Mouse (Mus musculus): ENCODE measurements around the gene Aifm1.

The Aifm1 gene

DNA sequence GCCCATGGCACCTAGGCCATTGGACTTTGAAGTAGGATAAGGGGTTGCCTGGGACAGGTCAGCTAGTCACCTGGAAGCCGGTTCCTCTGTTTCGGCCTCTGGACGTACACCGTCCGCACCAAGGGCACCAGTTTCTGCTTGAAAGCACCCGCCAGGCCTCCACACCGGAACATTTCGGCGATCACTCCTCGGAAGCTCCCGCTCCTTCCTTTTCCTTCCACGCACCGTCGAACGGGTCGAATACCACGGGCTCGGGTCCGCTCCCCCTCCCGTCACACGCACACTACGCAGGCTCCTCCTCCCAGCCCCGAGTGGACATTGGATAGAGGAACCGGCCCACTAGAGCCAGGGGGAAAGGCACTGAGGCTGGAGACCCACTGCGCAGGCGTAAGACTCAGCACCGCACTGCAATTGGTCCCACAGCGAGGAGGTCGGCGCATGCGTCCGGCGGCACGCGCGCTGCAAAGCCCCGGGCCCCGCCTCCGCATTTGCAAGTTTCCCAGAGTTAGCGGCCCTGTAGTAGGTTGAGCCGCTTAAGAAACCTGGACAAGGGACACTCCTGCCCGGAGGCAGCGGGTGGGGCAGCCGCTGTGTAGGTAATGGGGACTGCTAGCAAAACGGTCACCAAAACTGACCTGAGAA is at the start of gene Aifm1:
TSS of gene Aifm1 (minus strand) at position 398 of the 642 bp plus-strand sequence.
- DNase-seq (ENCODE audit: low spot score in 2 of 2), result peak; percentile 85 to 90

DNA sequence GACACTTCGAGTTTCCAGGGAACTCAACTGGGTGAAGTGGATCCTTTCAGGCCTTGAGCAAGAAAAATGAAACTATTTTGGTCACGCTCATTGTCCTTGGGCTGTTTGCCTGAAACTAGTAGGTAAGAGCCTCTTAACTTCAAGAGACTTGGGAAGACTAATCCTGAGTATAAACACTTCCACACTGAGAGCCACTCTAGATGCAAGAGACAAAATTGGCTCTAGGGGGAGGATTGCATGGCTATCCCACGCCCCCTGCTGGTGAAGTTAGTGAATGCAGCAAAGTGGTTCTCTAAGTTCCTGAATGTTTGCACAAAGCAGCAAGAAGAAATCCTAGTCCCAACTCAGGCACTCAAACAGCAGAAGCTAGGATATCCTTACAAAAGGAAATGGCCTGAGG is 18.8 kb upstream of the Aifm1 start:
- DNase-seq (ENCODE audit: low spot score in 2 of 2), result peak; percentile 49 to 50

DNA sequence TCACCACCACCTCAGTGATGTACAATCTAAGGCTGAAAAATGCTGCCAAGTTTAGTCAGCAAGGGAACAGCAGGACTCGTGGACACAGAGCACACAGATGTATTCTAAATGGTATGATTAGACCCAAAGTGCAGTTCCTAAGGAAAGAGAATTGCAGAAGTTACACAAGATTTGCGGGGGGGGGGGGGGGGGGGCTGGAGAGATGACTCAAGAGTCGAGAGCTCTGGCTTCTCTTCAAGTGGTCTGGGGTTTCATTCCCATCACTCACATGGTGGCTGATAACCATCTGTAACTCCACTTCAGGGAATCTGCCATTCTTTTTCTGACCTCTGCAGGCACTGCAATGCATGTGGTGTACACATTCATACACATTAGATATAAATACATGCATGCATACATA is 13.1 kb upstream of the Aifm1 start:
- DNase-seq (ENCODE audit: low spot score in 2 of 2), result no peak

DNA sequence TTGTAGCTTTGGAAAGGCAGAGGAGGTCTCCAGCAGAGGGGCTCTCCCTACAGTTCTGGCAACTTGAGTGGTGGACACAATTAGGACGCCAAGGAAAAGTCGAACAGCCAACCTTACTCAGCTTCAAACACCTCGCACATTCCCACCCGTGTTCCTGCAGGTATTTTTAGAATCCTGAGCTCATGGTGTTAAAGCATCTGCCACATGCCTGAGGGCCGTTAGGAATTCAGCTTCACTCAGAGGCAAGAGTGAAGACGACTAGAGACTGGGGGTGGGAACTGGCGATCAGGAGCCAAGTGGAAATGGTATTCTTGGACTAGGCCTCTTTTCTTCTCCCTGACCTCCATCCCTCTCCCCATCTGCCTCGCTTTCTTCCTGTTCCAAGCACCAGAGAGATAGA is 12.5 kb upstream of the Aifm1 start:
- peak; percentile 48 to 68 for DNase-seq (ENCODE audit: low spot score in 2 of 2)

DNA sequence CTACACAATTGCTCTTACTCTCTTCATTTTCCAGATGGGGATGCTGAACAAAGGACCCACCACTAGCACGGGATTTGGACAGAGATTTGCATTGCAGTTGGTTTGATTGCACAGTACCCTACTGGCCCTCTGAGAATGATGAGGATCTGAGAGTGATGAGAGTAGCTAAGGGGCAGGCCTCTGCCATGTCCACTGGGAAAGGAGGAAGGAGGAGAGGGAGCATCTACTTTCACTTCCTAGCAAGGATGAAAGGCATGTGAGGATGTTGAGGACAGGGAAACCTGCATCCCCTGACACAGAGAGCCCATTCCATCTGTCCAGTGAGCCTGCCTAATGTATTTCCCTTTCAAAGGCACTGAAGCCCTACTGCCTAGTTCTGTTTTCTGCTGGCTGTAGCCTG is 12.0 kb upstream of the Aifm1 start:
- no peak for DNase-seq (ENCODE audit: low spot score in 2 of 2)

DNA sequence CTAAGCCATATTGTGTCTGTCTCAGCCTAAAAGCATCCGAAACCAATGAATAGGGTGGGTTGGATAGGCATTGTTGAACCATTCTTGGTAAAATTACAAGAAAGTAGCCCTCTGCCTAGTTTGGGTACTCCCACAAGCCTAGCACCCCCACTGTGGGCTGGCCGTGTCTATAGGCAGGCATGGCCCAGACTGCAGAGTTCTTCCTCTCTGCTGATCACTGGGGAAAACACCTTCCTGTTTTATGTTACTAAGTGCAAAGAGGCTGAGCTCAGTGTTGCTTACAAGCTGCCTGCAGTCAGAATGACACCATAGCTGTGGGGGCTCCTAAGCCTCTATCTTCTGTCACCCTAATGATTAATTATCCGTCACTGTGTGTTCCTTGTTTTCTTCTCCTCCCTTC is 10.1 kb upstream of the Aifm1 start:
- DNase-seq (ENCODE audit: low spot score in 2 of 2), result no peak

DNA sequence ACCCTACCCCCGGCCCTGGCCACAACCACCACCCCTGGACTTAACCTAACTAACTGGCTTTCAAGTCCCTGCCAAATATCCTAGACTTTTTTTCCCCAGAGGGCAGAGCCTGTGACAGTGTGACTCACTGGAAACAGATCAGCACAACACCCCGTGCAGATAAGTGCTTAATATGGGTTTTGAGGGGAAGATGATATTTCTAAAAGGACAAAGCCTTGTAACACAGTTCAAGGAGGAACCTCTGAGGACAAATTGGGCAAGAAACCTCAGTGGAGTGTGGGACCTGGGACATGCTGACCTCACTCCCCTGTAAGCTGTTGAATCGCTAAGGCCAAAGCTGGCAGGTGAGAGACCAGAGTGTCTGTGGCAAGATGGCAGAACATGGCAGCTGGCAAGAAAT is 8.3 kb upstream of the Aifm1 start:
- no peak for DNase-seq (ENCODE audit: low spot score in 2 of 2)

DNA sequence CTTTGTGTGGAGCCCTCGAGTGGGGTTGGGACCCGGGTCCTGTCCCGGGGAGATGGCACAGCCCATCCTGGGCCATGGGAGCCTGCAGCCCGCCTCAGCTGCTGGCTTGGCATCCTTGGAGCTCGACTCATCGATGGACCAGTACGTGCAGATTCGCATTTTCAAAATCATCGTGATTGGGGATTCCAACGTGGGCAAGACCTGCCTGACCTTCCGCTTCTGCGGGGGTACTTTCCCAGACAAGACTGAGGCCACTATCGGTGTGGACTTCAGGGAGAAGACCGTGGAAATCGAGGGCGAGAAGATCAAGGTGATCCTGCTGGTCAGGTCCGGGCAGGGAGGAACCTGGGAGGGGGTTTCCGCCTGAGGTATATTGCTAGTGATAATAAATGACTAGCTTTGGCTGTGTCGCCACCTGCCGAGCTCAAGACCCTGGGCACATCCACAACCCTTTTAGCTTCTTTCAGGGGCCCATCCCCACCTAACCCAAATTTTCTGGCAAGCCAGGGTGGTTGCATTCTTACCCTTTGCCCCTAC is 6.3 kb upstream of the Aifm1 start:
- DNase-seq (ENCODE audit: low spot score in 2 of 2), result no peak

DNA sequence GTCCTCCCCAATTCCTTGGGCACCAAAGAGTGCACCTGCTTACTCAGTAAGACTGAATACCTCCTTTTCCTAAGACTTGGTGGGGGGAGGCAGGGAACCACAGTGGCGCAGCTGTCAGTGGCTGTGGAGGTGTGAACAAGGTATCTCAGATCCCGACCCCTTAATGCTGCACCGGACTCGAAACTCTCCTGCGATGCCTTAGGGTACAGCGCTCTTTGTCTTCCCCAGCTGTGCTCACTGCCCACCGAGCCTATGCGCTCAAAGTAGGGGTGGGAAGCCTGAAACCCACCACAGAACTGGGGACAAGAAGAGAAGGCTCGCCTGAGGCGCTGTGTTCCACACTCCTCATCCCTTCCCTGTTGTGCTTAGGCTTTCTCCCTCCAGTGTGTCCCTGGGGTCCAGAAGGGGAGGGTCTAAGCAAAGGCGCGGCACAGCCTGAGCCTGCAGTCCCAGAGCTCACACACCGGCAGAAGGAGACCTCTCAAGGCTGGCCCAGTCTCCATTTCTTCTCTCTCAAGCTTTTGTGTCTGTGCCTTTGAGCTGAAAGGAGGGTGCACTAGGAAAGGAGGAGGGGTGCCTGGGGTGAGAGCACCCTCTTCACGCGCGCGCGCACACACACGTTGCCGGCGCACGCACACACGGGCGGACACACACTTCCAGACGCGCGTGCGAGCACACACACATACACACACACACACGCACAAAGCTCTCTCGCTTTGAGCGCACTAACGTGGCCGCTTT is 5.6 kb upstream of the Aifm1 start, which contains the start of gene Rab33a:
TSS of gene Rab33a (plus strand) at position 478 of the 741 bp plus-strand sequence.
- DNase-seq (ENCODE audit: low spot score in 2 of 2), result peak; percentile 42 to 46

DNA sequence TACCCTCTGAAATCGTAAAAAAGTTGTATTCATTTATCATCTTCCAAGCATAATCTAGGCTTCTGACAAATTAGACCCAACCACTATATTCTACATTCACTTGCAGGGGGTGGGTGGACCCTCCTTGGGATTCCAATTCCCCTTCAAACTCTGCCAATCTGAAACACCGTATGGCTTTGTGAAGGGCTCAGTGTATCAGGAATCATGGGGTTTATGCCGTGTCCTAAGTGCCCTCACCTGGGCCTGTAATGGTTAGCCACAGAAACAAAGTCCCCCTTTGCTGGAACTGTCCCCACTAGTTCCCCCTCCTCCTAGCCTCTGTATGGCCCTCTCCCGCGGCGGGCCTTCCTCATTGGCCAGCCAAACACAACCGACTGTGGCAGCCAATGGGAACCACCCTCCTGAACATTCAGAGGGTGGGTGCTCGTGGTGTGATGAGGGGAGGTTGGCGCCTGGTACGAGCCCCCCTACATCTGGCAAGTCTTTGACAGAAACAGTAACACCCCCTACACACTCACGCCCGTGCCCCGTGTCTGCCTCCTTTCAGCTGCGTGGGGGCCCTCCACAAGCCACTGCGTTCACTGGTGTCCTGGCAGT is 4.9 kb upstream of the Aifm1 start:
- peak; percentile 39 to 45 for DNase-seq (ENCODE audit: low spot score in 2 of 2)

DNA sequence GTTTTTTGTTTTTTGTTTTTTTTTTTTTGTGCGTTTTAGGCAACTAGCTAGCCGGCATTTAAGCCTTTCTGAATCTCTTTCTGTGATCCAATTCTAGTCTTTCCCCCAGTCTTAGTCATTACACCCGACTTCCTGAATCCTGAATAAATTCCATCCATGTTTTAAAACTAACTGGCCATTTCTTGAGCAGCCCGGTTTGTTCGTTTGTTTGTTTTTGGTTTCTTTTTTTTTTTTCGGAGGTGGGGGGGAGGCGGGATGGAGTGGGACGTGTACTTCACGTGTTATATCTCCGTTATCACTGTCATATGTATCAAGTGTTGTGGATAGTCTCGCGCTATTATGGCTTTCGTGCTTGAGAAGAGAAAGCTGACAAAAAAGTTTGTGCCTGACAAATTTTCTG is 461 bp upstream of the Aifm1 start:
- DNase-seq (ENCODE audit: low spot score in 2 of 2), result no peak

DNA sequence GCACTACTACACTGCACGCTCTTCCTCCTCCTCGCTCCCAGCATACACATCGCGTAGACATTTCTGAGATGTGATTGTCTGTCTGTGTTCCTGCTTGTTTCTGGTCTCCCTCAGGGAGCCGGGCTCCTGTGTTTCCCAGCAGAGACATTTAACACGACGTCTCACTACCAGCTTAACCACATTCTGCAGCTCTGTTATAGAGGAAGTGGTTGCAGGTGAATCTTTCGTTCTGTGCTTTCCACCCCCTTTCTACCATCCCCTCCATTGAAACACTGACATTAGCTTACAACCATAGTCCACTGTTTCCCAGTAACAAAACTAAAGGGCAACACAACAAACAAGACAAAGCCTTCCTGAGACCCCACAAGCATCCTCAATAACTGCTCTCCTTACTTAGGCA is 19.6 kb downstream of the Aifm1 start:
- DNase-seq (ENCODE audit: low spot score in 2 of 2), result no peak

DNA sequence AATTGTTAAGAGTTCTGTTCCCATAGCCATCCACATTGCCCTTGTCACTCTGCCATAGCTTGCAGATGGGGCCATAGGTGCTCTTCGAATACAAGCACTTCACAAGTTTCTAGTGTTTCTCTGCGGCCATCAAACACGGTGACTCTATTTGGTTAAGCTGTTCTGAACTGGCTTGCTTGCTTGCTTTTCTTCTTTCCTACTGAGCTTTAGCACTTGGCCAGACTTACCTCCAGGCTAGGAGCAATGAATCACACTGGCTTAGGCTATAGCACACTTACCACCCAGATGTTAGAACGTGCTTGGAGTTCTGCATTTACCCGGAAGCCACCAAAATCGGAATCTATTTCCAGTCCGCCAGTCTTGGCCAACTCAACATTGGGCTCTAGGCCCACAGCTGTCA is 31.7 kb downstream of the Aifm1 start:
- DNase-seq (ENCODE audit: low spot score in 2 of 2), result no peak

DNA sequence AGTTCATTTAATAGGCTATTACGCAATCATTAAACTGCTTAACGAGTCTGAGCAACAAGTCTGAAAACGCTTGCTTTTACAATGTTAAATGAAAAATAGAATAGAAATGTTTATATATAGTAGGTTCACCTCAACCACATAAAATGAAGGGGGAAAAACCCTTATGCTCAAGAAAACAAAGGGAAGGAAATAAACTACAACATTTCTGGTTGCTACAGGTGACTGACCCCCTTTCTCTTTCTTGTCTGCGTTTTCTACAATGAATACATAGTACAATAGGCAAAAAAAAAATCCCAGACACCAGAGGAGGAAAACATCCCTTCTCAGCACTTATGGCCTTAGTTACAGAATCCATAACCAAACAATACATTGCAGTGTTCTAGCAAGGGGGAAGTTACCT is 32.3 kb downstream of the Aifm1 start:
- DNase-seq (ENCODE audit: low spot score in 2 of 2), result no peak

DNA sequence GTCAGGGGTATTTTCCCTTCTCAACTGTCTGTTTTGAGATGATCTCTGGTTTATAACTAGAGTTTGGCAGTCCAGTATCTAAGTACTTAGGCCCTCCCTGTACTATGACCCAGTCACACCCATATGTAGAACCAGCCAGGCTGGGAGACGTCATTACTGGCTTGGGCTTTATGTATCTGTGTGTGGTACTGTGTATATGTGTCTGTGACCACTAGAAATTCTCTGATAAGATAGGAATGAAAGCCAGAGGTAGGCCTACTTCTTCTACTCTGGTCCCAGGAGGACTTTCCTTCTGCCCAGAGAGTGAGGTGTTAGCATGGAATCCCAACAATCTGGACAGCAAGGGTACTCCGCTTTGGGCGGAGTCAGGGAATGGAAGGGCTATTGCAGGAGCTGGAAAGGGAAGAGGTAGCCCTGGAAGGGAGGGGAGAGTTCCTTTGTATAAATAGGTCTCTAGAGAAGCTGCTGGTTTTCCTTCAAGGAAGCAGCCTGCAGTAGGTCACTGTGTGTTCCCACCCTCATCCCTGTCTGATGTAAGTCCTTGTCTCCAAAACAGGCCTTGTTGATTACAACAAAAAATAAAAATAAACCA is 45.9 kb downstream of the Aifm1 start:
- no peak for DNase-seq (ENCODE audit: low spot score in 2 of 2)

DNA sequence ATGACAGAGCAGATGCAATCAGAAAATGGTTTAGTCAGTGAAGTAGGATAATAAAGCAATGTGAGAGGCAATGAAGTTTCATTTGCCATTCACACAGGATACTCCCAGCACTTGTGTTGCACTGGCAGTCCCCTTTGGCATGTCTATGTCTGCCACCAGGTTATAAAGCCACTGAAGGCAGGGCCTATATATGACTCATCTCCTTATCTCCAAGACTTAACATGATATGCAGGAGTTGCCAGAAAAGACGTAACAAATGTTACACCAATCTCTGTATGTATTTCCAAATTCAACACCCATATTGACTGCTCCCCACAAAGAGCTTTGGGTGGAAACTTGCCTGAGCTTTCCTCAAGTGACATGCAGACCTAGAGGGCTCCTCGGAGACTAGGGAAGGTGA is 47.2 kb downstream of the Aifm1 start:
- no peak for DNase-seq (ENCODE audit: low spot score in 2 of 2)

DNA sequence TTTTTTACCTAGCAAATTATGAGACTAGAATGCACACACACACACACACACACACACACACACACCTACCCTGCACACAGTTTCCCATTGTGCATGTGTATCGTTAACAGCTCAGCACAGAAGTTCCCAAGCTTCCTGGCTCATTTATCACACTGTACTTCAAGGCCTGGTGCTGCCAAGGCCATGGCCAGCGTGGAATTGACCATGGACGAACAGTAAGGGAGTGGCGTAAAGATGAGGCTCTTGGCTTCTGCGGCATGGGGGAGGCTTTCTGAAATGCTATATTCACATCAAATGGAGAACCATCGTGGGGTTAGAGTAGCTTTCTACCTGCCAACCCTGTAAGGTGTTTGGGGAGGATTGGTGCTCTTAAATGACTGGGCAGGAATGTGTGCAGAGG is 48.9 kb downstream of the Aifm1 start:
- DNase-seq (ENCODE audit: low spot score in 2 of 2), result no peak

DNA sequence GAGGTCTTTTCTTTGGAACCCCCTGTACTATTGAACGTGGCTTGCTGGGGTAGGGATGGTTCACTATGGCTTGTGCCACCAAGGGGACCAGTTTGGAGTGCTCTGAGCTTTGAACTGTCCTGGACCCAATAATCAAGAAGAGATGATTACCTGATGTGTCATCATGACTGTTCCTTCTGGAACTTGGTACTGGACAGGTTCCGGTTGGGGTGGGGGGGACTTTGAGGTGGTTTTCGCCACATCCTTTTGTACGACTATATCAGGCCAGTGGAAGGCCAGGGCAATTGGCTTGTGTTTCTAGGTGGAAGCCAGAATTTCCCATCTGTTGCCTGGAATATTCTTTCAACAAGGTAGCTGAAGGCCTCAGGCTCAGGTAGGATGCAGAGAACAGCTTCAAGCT is 49.7 kb downstream of the Aifm1 start:
- no peak for DNase-seq (ENCODE audit: low spot score in 2 of 2)

DNA sequence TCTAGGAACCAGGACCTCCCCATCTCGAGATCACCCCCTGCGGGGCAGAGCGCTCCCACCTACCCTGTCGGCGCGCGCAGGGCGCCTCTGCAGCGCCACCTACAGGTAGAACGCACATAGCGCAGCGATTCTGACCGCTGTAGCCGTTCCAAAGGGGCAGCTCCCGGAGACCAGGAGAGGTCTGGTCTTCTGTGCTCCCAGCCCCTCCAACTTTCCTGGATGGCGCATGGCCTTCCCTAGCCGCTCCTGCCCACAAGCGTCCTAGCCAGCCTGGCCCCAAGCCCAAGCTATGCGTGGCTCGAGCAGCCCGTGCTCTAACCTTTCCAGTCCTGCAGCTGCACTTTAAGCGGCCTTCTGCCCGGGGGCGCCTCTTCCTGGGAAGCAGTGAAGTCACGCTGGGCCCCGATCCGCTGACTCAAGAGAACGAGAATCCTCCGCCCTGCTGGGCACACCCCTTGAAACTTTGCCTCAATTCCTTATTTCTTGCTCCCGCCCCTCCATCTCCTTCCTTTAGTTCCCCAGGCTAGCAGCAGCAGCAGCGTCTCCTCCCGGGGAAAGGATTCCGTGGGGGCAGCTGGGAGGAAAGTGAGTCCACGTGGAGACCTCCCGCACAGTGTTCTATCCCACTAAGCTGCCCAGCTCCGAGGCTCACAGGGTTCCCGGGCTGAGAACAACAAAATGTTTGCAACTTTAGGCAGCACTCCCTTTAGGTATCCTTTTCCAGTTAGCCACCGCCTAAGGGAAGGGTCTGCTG is 50.4 kb downstream of the Aifm1 start, which contains the start of gene Elf4:
TSS of gene Elf4 (minus strand) at position 379 of the 754 bp plus-strand sequence.
- DNase-seq (ENCODE audit: low spot score in 2 of 2), result no peak

DNA sequence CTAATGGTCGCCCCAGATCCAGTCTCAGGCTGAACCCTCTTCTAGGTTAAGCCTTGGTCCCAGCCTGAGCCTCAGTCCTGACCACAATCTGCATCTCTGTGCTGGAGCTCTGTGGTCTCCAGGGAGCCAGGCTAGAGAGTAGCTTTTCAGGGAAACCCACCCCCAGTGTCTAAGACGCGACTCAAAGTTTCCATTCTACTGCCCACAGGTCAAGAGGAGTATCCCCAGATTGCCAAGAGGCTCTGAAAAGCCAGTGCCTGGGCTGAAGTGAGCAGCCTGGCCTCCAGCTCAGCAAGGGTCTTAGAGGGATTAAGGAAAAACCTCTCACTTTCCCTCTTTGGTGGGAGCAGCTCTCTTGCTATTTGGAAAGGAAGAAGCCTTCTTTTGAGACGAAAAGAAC is 51.1 kb downstream of the Aifm1 start:
- no peak for DNase-seq (ENCODE audit: low spot score in 2 of 2)

DNA sequence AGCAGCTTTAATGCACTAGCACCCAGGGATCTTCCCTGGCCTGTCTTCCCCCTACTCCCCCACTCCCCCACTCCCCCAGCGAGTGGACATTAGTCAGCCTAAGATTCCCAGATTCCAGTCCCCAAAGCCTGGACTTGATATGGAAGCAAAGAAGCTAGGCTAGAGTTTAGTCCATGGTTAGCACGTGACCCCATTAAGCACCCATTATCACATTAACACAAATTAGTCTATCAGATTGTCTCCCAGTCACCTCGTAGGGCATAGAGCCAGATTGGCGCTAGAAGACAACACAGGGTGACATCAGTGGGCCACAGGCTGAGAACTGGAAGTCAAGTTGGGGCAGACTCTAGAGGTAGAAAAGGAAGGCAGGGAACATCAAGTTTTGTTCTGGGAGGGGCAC is 52.4 kb downstream of the Aifm1 start:
- DNase-seq (ENCODE audit: low spot score in 2 of 2), result no peak

DNA sequence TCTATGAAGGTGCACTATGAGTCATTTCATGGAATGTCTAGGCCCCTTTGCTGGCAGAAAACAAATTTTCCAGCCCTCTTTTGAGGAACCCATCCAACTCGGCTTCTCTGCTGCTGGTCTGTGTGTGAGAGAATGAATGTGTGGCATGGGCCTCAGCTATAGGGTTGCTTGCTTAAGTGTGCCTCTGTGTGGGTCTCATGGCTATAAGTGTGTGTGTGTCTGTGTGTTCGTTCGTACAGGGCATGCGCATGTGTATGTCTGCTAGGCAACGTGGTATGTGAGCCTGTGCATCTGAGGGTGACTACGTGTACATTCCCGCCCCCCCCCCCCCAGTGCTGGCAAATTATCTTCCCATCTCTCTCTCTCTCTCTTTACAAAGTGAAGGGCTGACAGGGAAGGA is 52.9 kb downstream of the Aifm1 start:
- DNase-seq (ENCODE audit: low spot score in 2 of 2), result no peak

All from right cerebral cortex, postnatal 36 days (tissue).